Mouse (Mus musculus) lung, postnatal 36 days (tissue): Measurements from ENCODE around the gene Slc10a6.
A peak's percentile ranks its signal among the peaks of the same experiment; 100 is the strongest.

Experiments used
- DNase-seq: peaks from one replicate; pipeline ENCODE4 v3.0.0; 2022; ENCODE audit warnings: mixed read lengths

Gene Slc10a6

DNA sequence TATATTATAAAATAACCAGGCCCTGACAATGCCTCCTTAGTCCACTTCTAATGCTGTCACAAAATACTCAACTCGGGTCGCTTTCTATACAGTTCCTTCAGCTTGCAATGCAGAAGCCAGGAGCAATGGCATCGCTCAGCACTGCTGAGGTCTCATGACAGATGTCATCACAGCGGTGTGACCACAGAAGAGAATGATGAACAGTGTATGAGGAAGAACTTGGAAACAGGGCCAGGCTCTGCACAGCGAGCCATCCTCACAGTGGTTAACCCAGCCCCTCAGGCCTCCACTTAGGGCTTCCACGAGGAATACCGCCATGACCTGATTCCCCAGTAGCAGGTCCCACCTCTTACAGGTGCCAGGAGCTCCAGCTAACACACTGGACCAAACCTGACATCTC, 14.8 kb downstream of the Slc10a6 start:
- peak; percentile 40 for DNase-seq

DNA sequence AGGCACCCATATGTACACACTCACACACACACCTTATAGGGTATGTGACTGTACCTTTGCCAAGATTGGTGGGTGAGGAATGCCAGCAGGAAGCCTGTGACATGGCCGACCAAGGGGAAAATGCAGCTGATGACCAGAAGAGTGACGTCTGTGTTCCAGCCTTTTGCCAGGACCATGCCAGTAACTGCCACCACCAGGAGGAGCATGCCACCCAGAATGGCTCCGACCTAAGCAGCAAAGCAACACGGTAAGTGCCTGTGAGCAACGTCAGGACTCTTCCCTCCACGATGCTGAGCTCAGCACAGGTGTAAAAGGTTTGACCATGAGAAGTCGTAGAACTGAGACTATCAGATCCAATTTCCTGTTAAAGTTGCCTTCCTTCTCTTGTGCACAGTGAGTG, 16.9 kb downstream of the Slc10a6 start:
- peak; percentile 72 for DNase-seq

DNA sequence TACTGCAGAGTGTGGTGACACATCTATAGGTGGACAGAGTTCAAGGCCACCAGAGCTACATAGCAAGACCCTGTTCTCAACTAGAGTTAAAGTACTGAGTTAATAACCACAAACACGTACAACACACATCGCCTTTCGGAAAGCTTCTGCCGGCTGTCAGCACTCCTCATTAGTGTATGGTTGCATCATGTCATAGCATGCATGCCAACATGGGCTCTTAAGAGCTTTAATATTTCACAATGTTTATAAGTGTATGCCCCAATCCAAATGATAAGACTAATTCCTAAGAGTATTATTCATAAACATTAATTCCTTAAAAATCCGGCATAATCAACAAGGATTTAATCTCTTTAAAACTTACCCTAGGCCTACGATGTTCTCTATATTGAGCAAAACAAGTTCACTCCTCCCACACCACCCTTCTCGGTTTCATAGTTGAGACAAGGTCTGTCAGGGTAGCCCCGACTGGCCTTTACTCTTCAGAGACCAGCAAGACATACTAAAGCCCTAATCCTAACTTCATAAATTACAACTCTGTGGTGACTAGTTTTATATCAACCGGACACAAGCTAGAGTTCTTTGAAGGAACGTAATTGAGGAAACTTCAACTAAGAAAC, 18.2 kb downstream of the Slc10a6 start:
- DNase-seq, result peak; percentile 71

DNA sequence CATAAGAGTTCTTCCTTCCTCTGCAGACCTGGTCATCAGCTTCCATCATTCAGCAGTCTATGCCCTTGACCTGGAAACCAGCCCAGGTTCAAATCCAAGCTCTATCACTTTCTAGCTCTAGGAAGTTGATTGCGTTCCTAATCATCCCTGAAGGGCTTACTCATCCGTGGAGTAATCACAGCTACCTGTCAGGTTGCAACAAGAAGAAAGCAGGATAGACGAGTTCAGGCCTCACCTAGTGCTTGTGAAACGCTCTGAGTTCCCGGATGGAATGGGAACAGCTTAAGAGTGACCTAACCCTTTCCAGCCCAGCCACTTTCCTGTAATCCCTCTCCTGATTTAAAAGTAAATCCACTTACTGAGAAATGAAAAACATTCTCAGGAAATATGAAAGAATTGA, 19.1 kb downstream of the Slc10a6 start:
- peak; percentile 40 for DNase-seq

DNA sequence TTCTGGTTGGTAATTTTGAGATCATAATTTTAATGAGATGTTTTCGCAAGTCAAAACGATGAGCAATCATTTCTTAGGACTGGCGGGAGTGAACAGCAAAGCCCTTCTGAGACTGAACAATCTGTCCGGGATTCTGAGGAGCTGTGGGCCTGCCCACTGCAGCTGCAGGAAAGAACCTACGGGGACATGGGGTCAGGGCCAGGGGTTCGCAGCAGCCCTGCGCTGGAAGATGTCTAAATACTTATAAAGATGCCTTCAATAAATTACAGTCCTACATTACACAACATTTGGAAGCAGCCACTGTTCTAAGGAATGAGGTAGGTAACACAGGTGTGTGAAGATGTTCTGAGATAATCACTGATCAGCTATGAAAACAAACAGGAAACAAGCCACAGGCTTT, 23.5 kb downstream of the Slc10a6 start:
- no peak for DNase-seq

DNA sequence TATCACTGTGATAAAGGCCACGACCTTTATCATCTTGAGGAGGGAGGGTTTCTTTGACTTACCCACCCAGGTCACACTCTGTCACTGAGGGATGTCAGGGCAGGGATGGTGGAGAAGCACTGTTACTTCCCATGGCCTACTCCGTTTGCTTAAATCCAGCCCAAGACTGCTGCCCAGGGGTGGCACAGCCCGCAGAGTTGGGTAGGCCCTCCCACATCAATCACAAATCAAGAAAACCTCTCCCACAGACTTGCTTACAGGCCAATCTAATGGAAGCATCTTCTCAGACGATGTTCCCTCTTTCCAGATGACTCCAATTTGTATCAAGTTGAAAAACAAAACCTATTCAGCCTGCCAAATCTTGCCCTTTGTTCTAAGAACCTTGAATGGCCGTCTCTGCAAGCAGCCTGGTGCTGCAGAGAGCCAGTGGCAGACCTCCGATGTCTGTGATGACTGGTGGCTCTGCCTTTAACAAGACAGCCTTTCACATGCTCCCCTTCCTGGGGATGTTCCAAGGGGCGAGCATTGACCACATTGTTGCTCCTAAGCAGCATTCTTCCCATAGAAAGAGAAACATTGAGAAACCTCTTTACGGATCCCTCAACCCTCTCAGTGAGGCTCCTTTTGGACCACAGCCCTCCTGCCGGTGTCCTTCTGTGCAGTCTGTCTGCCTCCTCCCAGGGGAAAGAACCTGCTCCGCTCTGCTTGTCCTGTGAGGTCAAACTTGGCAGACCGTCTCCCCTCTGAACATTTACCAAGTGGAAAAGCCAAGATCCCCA, 25.9 kb downstream of the Slc10a6 start:
- no peak for DNase-seq

DNA sequence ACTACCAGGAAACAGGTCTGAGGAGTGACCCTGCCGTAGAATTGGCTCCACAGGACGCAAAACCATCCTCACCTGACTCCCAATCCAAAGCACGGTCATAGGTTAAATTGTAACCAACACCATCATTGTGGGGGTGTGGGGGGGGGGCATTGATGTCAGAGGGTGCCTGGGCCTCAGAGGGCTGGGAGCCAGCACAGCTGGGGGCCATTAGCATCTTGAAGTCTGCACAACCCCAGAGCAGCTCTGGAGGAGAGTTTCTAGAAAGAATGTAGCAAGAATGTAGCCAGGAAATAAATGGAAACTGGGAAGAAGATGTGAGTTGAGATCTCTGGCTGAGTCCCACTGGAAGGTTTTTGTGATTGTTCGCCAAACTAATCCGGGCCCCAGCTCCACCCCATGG, 30.3 kb downstream of the Slc10a6 start:
- DNase-seq, result no peak

DNA sequence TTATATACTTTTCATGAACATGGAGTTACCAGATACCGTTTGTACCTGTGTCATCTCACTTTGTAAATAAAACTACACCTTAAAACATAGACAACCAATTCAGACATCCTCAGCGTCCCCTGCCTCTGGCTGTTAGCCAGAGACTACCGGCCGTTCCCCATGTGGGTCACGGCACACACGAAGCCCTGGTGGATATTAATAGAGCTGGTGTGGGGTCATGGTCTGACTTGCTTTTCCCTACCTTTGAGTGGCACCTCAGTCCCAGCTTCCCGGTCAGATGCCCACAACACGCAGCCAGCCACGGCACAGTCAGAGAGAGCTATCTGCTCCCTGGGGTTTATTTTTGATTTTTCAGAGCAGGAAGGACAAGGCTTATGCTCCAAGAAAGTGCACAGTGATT, 30.9 kb downstream of the Slc10a6 start:
- no peak for DNase-seq

DNA sequence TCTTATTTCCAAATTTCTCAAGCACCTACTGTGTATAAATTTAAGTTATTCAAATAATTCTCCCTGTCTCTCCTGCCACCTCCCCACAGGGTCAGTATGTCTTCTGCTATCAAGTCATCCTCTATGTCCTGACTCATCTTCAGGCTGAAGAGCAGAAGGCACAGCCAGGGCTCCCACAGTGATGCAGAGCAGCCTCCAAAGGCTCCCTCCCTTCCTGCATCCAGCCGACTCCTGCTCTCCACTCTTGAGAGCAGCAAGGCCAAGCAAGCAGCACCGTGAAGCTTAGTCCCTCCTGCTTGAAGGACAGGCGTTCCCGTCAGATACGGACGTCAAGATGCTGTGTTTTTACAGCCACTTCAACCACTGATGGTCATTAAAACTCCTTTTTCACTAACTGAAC, 31.6 kb downstream of the Slc10a6 start:
- DNase-seq, result no peak

DNA sequence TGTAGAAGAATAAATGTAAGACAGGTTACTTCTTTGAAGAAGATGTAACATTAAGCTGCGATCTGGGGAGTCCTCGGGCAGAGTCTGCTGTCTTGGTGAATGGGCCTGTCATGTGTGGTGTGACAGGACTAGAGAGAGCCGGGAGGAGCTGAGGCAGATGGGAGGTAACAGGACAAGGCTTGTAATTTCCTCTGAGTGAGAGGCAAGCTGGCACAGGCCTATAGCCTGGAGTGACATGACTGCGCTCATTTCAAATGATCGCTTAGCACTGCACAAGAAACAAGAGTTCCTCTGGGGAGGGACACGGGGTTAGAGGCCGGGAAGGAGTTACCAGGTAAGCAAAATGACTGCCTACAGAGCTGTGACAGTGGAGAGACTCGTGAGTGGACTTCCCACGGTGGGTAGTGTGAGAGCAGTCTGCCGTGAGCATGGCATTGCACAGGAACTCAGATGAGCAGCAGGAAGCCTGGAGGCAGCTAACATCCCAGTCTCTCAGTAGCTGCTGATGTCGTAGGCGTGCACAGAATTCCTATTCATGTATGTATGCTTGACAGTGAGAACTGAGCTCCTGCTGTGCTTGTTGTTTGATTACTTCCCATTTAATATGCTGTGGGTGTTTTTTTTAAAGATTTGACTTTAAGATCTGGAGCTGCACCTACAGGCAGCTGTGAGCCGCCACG, 32.6 kb downstream of the Slc10a6 start:
- no peak for DNase-seq

DNA sequence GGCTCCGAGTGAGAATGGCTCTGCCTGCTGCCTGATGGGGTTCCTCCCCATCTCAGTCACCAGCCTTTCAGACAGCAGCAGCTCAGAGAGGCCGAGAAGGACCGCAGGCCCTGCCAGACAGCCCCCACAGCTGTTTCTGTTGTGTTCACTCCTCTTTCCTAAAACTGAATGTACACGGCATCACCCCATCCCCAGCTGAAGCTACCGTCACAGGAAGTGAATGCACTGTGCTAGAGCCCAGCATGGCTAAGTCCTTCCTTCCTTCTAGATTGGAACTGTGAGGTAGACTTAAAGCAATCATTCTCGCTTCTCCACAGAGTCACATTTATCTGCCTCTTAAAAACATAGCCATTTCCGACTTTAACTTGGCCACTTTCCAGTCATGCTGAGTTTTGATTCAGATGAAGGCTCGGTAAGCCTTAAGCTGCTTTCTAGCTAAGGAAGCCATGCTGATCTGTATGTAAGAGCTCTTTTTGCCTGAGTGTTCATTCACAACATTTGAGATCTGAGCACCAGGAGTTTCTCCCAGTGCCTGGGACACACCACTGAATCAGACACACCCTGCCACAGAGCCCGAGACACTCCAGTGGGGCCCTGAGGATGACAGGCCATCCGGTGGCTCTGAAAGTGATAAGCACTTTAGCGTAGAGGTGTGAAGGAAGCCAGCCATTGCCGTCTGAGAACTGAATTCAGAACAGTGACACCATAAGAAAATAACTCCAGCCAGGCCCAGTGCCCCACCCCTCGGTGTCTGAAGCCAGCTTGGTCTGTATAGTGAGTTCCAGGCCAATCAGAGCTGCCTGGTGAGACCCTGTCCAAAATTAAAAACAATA, 33.6 kb downstream of the Slc10a6 start:
- no peak for DNase-seq

DNA sequence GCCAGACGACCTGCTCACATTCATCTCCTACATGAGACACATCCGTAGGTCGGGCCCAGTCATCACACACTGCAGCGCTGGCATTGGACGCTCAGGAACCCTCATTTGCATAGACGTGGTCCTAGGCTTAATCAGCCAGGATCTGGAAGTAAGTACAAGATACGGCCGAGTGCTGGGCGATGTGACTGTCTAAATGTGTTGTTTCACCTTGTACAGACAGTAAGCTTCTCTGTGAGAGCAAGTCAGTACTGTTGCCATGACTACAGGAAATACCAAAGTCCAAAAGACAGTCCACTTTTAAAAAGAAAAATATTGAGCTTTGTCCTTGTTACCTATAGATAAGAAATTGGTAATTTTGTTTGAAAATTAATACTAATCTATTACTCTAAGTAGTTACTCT, 35.6 kb downstream of the Slc10a6 start:
- no peak for DNase-seq

DNA sequence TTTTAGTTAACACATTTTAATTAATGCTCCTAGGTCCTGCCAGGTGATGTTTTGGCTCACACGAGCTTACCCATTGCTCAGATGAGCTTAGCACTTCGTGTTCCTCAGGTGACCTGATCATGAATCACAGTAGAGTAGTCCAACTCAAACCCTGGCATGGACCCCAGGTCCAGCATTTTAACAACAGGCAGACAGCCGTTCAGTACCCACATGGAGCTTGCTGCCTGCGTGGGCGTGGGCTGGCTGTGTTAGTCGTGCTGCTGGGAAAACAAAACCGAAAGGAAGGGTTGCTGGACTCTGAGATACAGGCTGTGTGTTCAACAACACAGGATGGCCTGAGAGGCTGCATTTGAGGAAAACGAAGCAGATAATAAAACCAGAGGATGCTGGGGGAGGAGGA, 36.5 kb downstream of the Slc10a6 start:
- DNase-seq, result no peak

DNA sequence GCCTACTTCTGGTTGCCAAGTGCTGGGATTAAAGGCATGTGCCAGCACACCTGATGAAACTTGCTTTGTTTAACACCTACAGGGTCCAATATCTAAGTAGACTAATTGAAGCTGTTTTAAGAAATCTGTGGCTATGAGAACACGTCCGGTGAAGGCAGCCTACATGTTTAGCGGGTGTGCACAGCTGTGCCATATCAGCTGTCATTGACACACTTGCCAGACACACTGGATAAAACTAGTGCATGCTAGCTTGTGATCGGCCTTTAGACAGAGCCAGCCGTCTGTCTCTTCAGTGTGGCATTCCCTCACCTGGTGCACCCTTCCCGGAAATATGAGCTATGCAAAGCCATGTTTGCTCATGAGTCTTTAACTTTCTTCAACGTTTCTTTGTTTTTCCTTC, 37.4 kb downstream of the Slc10a6 start:
- peak; percentile 44 for DNase-seq

DNA sequence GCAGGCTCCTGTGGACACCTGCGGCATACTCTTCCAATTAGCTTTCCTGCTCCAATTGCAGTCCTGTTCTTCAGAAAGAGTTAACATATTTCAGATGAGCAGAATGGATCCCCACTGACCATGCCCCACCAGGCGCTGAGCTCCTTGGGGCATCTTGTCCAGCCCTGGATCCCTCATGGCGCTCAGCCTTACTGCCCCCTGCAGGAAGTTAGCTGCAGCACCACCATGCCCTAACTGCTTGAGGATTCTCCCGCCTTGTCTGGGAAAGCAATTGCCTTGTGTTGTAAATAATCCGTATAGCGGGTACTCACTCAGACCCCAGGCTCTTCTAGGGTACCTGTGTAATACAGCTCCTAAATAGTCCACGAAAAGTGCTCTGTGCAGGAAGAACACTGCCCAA, 42.0 kb downstream of the Slc10a6 start:
- no peak for DNase-seq

DNA sequence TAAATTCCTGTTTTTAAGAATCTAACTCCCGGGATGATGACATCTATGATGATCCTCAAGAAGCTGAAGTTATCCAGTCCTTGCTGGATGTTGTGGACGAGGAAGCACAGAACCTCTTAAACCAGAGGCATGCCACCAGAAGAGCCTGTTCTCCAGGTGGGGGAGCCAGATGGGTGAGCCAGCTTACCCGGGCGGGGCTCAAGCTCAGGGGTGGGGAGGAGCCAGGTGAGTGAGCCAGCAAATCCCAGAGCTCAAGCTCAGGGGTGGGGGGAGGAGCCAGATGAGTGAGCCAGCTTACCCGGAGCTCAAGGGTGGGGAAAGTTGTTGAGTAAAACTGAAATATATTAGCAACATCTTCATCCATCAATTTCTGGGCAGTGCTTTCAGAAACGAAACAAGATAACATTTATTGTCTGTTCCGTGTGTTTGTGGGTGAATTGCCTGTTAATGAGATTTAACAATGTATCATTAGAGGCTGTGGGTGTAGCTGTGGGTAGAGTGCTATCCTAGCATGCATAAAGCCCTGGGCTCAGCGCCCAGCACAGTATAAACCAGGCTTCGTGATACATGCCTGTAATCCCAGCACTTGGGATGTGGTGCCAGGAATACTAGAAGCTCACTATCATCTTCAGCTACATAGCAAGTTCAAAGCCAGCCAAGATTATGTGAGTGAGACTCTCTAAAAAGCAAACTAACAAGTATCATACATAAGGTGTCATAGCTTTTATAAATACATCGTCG, 49.4 kb downstream of the Slc10a6 start:
- peak; percentile 49 for DNase-seq

DNA sequence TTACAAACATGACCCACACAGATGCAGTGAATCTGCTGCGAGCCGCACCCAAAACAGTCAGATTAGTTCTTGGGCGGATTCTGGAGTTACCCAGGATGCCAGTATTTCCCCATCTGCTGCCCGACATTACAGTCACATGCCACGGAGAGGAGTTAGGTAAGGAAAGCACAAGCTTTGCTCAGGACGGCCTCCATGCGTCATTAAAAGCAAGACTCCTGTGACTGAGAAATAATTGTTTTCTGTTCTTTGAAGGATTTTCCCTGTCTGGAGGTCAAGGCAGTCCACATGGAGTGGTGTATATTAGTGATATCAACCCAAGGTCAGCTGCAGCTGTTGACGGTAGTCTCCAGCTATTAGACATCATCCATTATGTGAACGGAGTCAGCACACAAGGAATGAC, 59.8 kb downstream of the Slc10a6 start:
- no peak for DNase-seq

DNA sequence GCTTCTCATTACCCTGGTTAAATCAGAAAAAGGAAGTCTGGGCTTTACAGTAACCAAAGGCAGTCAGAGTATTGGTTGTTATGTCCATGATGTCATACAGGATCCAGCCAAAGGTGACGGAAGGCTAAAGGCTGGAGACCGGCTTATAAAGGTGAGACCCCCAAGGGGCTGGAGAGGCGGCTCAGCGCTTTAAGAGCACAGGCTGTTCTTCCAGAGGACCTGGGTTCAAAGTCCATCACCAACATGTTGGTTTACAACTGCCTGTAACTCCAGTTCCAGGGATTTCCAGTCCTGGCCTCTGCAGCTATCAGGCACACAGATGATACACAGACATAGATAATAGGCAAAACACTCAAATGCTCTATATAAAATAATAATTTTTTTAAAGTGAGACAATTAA, 61.2 kb downstream of the Slc10a6 start:
- DNase-seq, result no peak

DNA sequence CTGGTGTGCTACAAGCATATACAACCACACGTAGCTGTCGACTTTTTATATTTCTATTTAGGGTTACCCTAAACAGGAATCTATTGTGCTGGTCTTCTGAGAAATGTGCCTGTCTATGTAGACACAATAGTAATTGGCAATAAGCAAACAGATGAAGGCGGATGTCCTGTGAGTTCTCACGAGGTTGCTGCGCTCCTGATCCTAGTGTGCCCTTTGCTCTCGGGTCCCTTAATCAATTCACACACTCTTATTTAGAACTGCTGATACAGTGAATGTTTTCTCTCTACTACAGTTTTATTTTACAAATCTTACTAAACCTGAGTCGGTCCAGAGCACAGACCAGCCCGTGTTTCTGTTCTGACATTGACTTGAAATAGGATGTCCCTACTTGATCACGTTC, 68.7 kb downstream of the Slc10a6 start:
- no peak for DNase-seq
